Mouse (Mus musculus): ENCODE results near the gene Gm10644. TPM values are rescaled to one million over a fixed set of nuclear protein-coding genes. Genes with fewer than 3 reads are reported as not detected.

Gene Gm10644
- polyA plus RNA-seq, 1 experiment, result not detected

- WGBS, result 96% methylated on average over 7 of the region's 7 CpGs
- TF ChIP-seq CTCF (IDR thresholded peaks at IDR 0.05; ENCODE audit: control insufficient read depth, insufficient read depth, low read length), result no peak
- no peak overlapping the region for H3K4me3 ChIP-seq (replicated peaks; ENCODE audit: control insufficient read depth, low read depth, low read length)
- no peaks in the 10 kb centered on the region; the same call in 1 of the 2 replicates for H3K4me1 ChIP-seq (ENCODE audit: control insufficient read depth, insufficient read depth, low read length)
- no peak overlapping the region for H3K27ac ChIP-seq (ENCODE audit: control insufficient read depth, insufficient read depth, low read depth, low read length, poor library complexity)
Measured at GRCm38 (mm10) chr8:83967701-83968100, 12.7 kb upstream of the Gm10644 start.

GRCm38 (mm10) chr8:83964015-83964765 is 9.2 kb upstream of the Gm10644 start:
- Histone ChIP-seq H3K4me3 (replicated peaks; ENCODE audit: control insufficient read depth, low read depth, low read length) (no peak overlapping the region), H3K4me1 (ENCODE audit: control insufficient read depth, insufficient read depth, low read length) (no peaks in the 10 kb centered on the region), H3K27ac (ENCODE audit: control insufficient read depth, insufficient read depth, low read depth, low read length, poor library complexity) (no peak overlapping the region)
- TF ChIP-seq CTCF (IDR thresholded peaks at IDR 0.05; ENCODE audit: control insufficient read depth, insufficient read depth, low read length), result no peak
- TF ChIP-seq POLR2A (IDR thresholded peaks at IDR 0.05; ENCODE audit: borderline replicate concordance, control insufficient read depth, low read depth, low read length), result no peak
- WGBS, result 79% methylated on average over 5 of the region's 5 CpGs

DNA sequence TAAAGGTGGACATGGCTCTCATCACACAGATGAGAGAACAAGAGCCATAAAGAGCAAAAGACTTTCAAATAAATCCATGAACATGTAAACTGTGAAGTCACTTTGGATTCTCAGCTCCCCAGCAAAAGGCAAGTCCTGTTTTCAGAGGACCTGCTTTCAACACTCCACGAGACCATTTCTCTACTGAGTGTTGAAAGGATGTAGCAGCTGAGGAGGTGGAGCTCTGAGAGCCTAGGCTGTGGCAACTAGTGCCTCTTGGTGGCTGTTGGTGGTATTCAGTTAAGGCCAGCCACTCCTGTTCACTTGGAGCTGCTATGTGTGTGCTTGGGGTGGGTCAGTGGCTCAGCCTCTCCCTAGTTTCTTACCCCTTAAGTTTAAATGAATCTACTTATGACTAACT is 1.8 kb upstream of the Gm10644 start:
- TF ChIP-seq POLR2A (IDR thresholded peaks at IDR 0.05; ENCODE audit: borderline replicate concordance, control insufficient read depth, low read depth, low read length), result no peak
- TF ChIP-seq CTCF (IDR thresholded peaks at IDR 0.05; ENCODE audit: control insufficient read depth, insufficient read depth, low read length), result peak; percentile 42; the same call in 1 of the 2 replicates
- 0% methylated on average over 1 of the region's 1 CpGs for WGBS
- H3K4me3 ChIP-seq (replicated peaks; ENCODE audit: control insufficient read depth, low read depth, low read length), result peak overlapping the region; percentile 92
- no peak overlapping the region for H3K27ac ChIP-seq (ENCODE audit: control insufficient read depth, insufficient read depth, low read depth, low read length, poor library complexity)
- H3K4me1 ChIP-seq (ENCODE audit: control insufficient read depth, insufficient read depth, low read length), result peaks cover 3% of the 10 kb centered on the region; the same call in 1 of the 2 replicates

- H3K4me3 ChIP-seq (replicated peaks; ENCODE audit: control insufficient read depth, low read depth, low read length), result peak overlapping the region; percentile 92
- H3K27ac ChIP-seq (ENCODE audit: control insufficient read depth, insufficient read depth, low read depth, low read length, poor library complexity), result peak overlapping the region; percentile 36
Measured at GRCm38 (mm10) chr8:83955958-83956218, 883 bp upstream of the Gm10644 start.

DNA sequence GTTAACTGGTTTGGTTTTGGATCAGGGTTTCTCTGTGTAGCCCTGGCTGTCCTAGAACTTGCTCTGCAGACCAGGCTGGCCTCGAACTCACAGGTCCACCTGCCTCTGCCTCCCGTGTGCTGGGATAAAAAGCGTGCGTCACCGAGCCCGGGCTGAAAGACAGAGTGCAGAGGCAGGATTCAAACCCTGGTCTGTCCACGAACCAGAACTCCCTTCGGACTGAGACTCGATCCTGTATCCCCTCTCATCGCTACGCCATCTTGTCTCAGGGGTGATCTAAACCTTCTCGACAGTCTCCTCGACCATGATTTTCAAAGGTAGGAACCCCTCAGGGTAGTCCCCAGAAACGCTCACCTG is 278 bp downstream of the Gm10644 start:
- no peak overlapping the region for H3K27ac ChIP-seq (ENCODE audit: control insufficient read depth, insufficient read depth, low read depth, low read length, poor library complexity)
- 3% methylated on average over 14 of the region's 14 CpGs for WGBS
- H3K4me1 ChIP-seq (ENCODE audit: control insufficient read depth, insufficient read depth, low read length), result peaks cover 3% of the 10 kb centered on the region; the same call in 1 of the 2 replicates
- peak overlapping the region; percentile 92 for H3K4me3 ChIP-seq (replicated peaks; ENCODE audit: control insufficient read depth, low read depth, low read length)
- no peak for TF ChIP-seq POLR2A (IDR thresholded peaks at IDR 0.05; ENCODE audit: borderline replicate concordance, control insufficient read depth, low read depth, low read length)
- TF ChIP-seq CTCF (IDR thresholded peaks at IDR 0.05; ENCODE audit: control insufficient read depth, insufficient read depth, low read length), result no peak

More at GRCm38 (mm10) chr8:83955958-83956218, 883 bp upstream of the Gm10644 start:
- no peak for TF ChIP-seq CTCF (IDR thresholded peaks at IDR 0.05; ENCODE audit: control insufficient read depth, insufficient read depth, low read length)
- no peak for TF ChIP-seq POLR2A (IDR thresholded peaks at IDR 0.05; ENCODE audit: borderline replicate concordance, control insufficient read depth, low read depth, low read length)
- H3K4me1 ChIP-seq (ENCODE audit: control insufficient read depth, insufficient read depth, low read length), result peaks cover 3% of the 10 kb centered on the region; the same call in 1 of the 2 replicates
- 9% methylated on average over 15 of the region's 15 CpGs for WGBS

GRCm38 (mm10) chr8:83945540-83945939 is 9.5 kb downstream of the Gm10644 start:
- no peak overlapping the region for H3K4me3 ChIP-seq (replicated peaks; ENCODE audit: control insufficient read depth, low read depth, low read length)
- H3K4me1 ChIP-seq (ENCODE audit: control insufficient read depth, insufficient read depth, low read length), result no peaks in the 10 kb centered on the region
- no peak overlapping the region for H3K27ac ChIP-seq (ENCODE audit: control insufficient read depth, insufficient read depth, low read depth, low read length, poor library complexity)
- WGBS, result 45% methylated on average over 3 of the region's 3 CpGs
- TF ChIP-seq CTCF (IDR thresholded peaks at IDR 0.05; ENCODE audit: control insufficient read depth, insufficient read depth, low read length) (no peak), POLR2A (IDR thresholded peaks at IDR 0.05; ENCODE audit: borderline replicate concordance, control insufficient read depth, low read depth, low read length) (no peak)

GRCm38 (mm10) chr8:83942446-83942845 is 12.6 kb downstream of the Gm10644 start:
- TF ChIP-seq CTCF (IDR thresholded peaks at IDR 0.05; ENCODE audit: control insufficient read depth, insufficient read depth, low read length), result no peak
- TF ChIP-seq POLR2A (IDR thresholded peaks at IDR 0.05; ENCODE audit: borderline replicate concordance, control insufficient read depth, low read depth, low read length), result no peak
- H3K4me1 ChIP-seq (ENCODE audit: control insufficient read depth, insufficient read depth, low read length), result no peaks in the 10 kb centered on the region
- no peak overlapping the region for H3K4me3 ChIP-seq (replicated peaks; ENCODE audit: control insufficient read depth, low read depth, low read length)
- no peak overlapping the region for H3K27ac ChIP-seq (ENCODE audit: control insufficient read depth, insufficient read depth, low read depth, low read length, poor library complexity)
- 84% methylated on average over 1 of the region's 1 CpGs for WGBS

GRCm38 (mm10) chr8:83941066-83941677 is 13.8 kb downstream of the Gm10644 start:
- WGBS, result 71% methylated on average over 6 of the region's 6 CpGs
- Histone ChIP-seq H3K27ac (ENCODE audit: control insufficient read depth, insufficient read depth, low read depth, low read length, poor library complexity) (no peak overlapping the region), H3K4me3 (replicated peaks; ENCODE audit: control insufficient read depth, low read depth, low read length) (no peak overlapping the region), H3K4me1 (ENCODE audit: control insufficient read depth, insufficient read depth, low read length) (no peaks in the 10 kb centered on the region)
- no peak for TF ChIP-seq CTCF (IDR thresholded peaks at IDR 0.05; ENCODE audit: control insufficient read depth, insufficient read depth, low read length)
- no peak for TF ChIP-seq POLR2A (IDR thresholded peaks at IDR 0.05; ENCODE audit: borderline replicate concordance, control insufficient read depth, low read depth, low read length)
